Mouse (Mus musculus) v-Abl transformed pro-B cells (cell line): ENCODE results near the gene AU040320.

Experiments
- in situ Hi-C, 2 experiments: fragments of 400-800 bp; cut with MboI; formaldehyde crosslinking; loops; one replicate each; pipeline ENCODE4 v1.15.1; 2025; ENCODE audit not compliant: unreplicated experiment in 2 of 2

The AU040320 gene

GRCm38 (mm10) chr4:126775182-126775581 lies 21.8 kb downstream of the AU040320 start:
- in situ Hi-C loops: no loop called here

DNA sequence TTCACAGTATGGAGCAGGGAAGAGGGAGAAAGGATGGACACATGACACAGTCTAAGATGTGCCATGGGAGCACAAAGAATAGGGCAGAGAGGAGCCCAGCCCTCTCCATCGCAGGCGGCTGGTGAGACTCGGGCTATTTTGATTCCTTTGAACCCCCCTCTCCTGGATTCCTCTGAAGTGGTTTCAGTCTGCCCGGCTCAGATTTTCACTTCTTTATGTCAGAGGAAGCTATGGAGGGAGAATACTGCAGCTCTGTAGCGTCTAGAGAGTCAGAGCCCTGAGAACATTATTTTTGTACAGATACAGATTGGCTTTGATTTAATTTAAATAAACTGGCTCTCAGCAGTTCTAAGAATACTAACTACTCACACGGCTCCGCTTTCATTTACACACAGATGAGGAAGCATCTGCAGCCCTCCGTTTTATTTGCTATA lies 25.8 kb downstream of the AU040320 start:
- in situ Hi-C loops: no loop called here

DNA sequence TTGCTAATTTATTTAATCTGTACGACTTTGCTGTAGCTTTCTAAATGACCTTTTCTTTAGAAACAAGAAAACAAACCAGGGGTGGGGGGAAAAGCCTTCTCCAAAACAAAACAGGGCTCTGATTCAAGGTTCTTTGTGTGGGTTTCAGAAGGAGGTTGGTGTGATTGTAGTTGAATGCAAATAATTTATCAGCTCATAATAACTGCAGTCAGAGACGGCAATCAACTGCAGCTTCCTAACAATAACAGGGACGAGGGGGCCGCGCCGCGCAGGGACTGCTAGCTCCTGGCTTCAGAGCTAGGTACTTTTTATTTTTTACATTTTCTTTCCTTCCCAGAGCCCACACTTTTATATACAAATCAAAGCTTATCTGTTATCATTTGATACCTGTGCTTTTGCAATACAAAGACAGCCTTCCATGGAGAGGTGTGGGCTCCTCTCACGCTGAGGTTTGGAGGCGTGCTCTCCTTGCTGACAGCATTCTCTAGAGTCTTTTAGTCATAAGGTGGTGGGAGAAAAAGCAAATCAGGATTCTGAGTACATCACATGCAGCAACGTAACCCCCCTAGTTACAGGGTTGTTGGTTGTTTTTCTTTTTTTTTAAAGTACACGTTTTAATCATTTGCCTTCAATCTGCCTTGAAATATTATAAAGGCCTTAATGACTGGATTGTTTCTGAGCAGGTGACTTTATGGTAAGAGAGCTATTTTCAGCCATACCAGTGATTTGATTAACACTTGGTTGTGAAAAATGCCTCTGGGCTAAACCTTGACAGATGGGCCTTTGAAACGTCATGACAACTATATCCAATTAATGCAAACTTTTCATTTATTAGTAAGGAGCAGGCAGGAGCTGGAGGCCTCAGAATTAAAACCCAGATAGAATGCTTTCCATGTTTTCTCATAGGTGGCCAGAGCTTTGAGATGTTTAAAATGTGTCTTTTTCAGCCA lies 26.8 kb downstream of the AU040320 start:
- in situ Hi-C loops: no loop called here

GRCm38 (mm10) chr4:126781871-126782270 lies 28.5 kb downstream of the AU040320 start:
- in situ Hi-C loops: no loop called here

GRCm38 (mm10) chr4:126782512-126782911 lies 29.2 kb downstream of the AU040320 start:
- in situ Hi-C loops: no loop called here

- in situ Hi-C loops: no loop called here
Observed at GRCm38 (mm10) chr4:126782996-126783395, 29.7 kb downstream of the AU040320 start.

DNA sequence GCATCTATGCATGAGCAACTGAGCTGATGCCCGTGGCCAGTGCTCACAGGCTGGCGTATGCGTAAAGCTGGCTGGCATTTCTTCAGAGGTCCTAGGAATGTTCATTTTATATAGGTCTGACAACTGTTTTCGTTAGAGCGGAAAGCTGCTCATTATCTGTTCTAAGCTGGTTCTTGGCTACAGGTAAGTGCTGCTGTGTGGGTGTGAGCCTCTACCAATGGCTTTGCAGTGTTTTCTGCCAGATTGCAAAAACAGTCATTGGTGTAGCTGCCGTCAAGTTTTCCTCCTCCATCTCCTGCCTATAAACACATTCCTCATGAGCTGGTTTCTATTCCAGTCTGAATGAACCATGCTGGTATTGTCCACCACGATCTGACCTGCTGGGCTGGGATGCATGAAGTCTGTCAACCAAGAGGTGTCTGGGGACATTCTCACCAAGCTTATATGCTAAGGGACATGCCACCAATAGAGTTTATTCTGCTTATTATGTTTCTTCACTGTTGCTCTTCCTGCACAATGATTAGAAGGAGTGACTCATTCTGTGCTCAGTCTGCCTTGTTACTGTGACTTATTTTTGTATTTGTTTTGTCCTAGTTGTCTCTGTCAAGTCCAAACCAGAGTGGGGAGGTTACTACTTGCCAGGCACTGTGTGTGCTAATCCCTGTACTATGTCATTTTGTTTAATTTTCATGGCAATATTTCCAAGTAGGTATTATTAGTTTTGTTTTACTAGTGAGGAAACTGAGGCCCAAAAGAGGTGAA lies 39.2 kb downstream of the AU040320 start:
- in situ Hi-C loops: no loop called here

- in situ Hi-C loops: no loop called here
Observed at GRCm38 (mm10) chr4:126802174-126802573, 48.8 kb downstream of the AU040320 start.

GRCm38 (mm10) chr4:126803268-126803873 lies 50.0 kb downstream of the AU040320 start:
- in situ Hi-C loops: no loop called here

- in situ Hi-C loops: no loop called here
Observed at GRCm38 (mm10) chr4:126805741-126806140, 52.4 kb downstream of the AU040320 start.

DNA sequence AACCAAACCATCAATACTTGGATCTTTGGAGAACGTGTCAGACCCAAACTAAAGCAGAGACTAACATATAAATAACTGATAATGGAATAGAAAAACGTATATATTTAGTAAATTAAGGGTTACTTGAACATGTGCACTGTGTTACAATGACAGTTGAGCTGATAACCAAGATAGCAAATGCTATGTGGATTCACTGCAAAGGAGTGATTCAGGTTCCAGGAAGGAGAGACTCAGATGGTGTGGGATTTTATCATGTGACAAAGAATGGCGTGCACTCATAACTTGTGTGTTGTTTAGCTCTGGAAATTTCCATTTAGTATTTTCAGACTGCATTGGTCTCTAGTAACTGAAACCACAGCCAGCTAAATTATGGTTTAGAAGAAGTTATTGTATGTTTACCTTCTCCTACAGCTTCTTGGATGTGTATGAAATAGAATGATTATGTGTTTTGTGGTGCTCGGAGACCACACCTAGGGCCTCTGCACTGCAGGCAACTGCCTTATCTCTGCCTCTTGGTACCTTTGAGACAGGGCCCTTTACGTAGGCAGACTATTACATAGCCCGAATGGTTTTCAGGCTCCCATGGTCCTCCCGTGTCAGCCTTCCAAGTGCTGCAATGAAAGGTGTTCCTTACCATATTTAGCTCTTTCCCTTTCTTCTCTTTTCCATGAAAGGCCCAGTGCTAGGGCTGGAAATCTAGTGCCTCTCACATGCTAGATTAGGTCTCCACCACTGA lies 53.5 kb downstream of the AU040320 start:
- in situ Hi-C loops: no loop called here

- in situ Hi-C loops: no loop called here
Observed at GRCm38 (mm10) chr4:126810566-126810965, 57.2 kb downstream of the AU040320 start.

GRCm38 (mm10) chr4:126813212-126813611 lies 59.9 kb downstream of the AU040320 start:
- in situ Hi-C loops: no loop called here

GRCm38 (mm10) chr4:126814854-126815253 lies 61.5 kb downstream of the AU040320 start:
- in situ Hi-C loops: no loop called here

- in situ Hi-C loops: no loop called here
Observed at GRCm38 (mm10) chr4:126822891-126823882, 69.8 kb downstream of the AU040320 start.

- in situ Hi-C loops: no loop called here
Observed at GRCm38 (mm10) chr4:126823917-126824316, 70.6 kb downstream of the AU040320 start.

GRCm38 (mm10) chr4:126831122-126831521 lies 77.8 kb downstream of the AU040320 start:
- in situ Hi-C loops: no loop called here

GRCm38 (mm10) chr4:126838799-126839198 lies 85.5 kb downstream of the AU040320 start:
- in situ Hi-C loops: loop anchor here in 1 of 2 experiments (5.0 kb wide), 1 partner anchor 91 kb away; no protein-coding TSS in a partner anchor

DNA sequence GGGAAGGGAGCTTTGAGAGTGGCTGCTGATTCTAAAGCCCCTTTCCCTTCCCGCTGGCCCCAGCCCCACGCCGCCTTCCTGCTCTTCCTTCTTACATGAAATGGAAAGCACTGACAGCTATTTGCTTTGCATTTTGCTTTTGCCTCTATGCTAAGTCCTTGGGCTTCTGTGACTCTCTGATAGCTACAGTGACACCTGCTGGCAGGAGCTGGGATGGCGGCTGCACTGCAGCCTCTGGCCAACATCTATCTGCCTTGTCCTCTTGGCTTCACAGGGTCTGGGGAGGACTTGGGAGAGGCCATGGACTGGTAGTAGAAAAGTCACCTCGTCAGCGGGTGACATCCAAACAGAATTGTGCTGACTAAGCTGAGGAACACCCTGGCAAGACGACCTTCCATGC lies 86.5 kb downstream of the AU040320 start:
- in situ Hi-C loops: loop anchor here (5.0 to 10.0 kb wide), 4 partner anchors 93 to 285 kb away; partner anchors contain the start of gene Clspn (in 2 of the 2)
